Mouse (Mus musculus): ENCODE data around the gene Gm19684. TPM values are rescaled to one million over a fixed set of nuclear protein-coding genes. Genes with fewer than 3 reads are reported as not detected.
"Not testable (repeated sequence)": the region's sequence is repeated elsewhere in the genome, so short reads cannot be mapped to it uniquely, and the experiment has no call there.

Gm19684 gene
- polyA plus RNA-seq, 1 experiment from 2014 or later = not detected

DNA sequence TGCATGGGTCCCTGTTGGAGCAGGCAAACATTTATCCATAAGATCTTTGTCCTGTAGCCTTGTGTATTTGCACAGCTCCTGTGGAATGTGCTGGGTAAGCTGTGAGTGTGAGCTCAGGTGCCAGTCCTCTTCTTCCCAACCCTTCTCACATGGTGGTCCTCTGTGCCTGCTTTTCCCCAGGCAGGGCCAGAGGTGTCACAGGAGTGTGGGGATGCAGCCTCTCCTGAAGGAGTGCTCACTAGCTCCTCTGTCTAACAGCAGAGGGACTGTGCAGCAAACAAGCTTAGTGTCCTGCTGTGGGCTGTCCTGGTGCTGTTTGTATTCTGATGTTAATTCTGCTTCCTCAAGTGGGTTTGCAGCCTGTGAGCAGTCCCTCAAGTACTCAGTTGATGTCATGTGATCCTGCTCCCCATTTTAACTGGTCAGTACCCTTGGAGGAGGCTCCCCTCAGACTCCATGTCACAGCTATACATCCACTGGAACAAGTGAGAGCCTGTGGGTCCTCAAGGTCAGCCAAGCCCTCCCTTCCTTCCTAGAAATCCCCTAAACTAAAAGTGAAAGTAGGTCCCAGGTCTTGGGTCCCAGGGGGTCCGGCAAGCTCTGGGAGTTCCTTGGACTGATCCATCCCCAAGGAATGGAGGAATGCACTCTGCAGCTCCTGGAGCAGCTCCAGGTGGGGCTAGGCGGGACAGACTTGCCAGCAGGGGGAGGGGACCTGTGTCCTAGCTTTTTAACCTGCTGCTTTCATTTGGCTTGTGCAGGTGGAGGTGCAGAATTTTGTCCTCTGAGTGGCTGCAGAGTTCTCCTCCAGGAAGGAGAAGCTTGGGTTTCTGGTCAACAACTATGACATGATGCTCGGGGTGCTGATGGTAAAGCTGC is 33.0 kb downstream of the Gm19684 start:
- peak; percentile 91 for ATAC-seq
- peak; percentile 72 for DNase-seq (ENCODE audit: low spot score)
- TF ChIP-seq CTCF (IDR thresholded peaks at IDR 0.05) (peak; percentile 25; the same call in 1 of the 2 replicates), EP300 (IDR thresholded peaks at IDR 0.05) (no peak)
- H3K4me3 ChIP-seq (ENCODE audit: low read depth, low read length) = no peak overlapping the region
- no peaks in the 10 kb centered on the region for H3K27me3 ChIP-seq (replicated peaks; ENCODE audit: insufficient read depth, low read length)
- no peak overlapping the region for H3K27ac ChIP-seq (ENCODE audit: low read length)
- no peaks in the 10 kb centered on the region for H3K9me3 ChIP-seq (ENCODE audit: low read length)
- H3K4me1 ChIP-seq (ENCODE audit: insufficient read depth, low read depth, low read length) = no peaks in the 10 kb centered on the region
- H3K9ac ChIP-seq (replicated peaks; ENCODE audit: low read depth) = no peak overlapping the region
- 10% methylated on average over 3 of the region's 3 CpGs for WGBS
- H3K4me2 ChIP-seq (replicated peaks; ENCODE audit: low read depth, low read length) = peak overlapping the region; percentile 39
- H3K36me3 ChIP-seq (ENCODE audit: insufficient read depth, low read length) = no peaks in the 10 kb centered on the region

DNA sequence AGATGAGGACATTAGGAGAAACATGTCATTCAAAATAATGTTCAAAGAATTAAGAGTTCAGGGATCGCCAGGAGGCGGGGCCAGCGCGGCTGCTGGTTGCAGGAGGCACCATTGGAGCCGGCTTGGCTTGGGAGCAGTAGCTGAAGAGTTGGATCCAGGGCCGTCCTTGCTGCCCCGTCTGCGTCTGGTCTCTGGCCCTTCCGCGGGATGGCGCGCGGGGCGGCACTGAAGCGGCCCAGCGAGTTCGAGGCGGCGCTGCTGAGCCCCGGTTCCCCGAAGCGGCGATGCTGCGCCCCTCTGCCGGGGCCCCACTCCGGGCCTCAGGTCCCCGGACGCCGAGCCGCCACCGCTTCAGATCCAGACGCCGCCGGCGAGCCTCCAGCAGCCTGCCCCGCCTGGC is 36.3 kb downstream of the Gm19684 start:
- TF ChIP-seq CTCF (IDR thresholded peaks at IDR 0.05) = peak; percentile 18; the same call in 1 of the 2 replicates
- peak; percentile 15 for DNase-seq (ENCODE audit: low spot score)
- peak overlapping the region; percentile 23 for H3K4me3 ChIP-seq (ENCODE audit: low read depth, low read length)
- 1% methylated on average over 30 of the region's 36 CpGs for WGBS
- H3K27me3 ChIP-seq (replicated peaks; ENCODE audit: insufficient read depth, low read length); H3K4me1 ChIP-seq (ENCODE audit: insufficient read depth, low read depth, low read length); H3K36me3 ChIP-seq (ENCODE audit: insufficient read depth, low read length); H3K9me3 ChIP-seq (ENCODE audit: low read length); H3K27ac ChIP-seq (ENCODE audit: low read length): not testable (repeated sequence)
- 0 out of 2 replicates have a peak overlapping the region, but pooled peaks have one; percentile 26 for H3K9ac ChIP-seq (replicated peaks; ENCODE audit: low read depth)
- ATAC-seq = 0 out of 2 replicates have a peak, but pooled peaks have one; percentile 11
- peak overlapping the region; percentile 56 for H3K4me2 ChIP-seq (replicated peaks; ENCODE audit: low read depth, low read length)

DNA sequence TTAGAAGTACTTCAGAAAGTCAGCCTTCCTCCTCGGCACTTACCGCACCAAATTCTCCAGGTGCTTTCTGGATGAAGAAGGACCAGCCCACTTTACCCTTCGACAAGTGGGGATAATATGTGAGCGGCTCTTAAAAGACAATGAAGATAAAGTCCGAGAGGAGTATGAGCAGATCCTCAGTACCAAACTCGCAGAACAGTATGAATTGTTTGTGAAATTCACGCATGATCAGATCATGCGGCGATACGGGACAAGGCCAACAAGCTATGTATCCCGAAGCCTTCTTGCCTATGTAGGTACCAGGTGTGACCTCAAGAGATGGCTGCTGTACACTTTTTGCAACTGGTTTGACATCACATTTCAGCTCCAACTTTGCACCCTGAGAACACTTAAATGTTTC is 36.8 kb downstream of the Gm19684 start:
- ATAC-seq; H3K27me3 ChIP-seq (replicated peaks; ENCODE audit: insufficient read depth, low read length); H3K27ac ChIP-seq (ENCODE audit: low read length); H3K4me1 ChIP-seq (ENCODE audit: insufficient read depth, low read depth, low read length); H3K9ac ChIP-seq (replicated peaks; ENCODE audit: low read depth); DNase-seq (ENCODE audit: low spot score); H3K36me3 ChIP-seq (ENCODE audit: insufficient read depth, low read length); H3K9me3 ChIP-seq (ENCODE audit: low read length): not testable (repeated sequence)
- Histone ChIP-seq H3K4me3 (ENCODE audit: low read depth, low read length) (0 out of 2 replicates have a peak overlapping the region, but pooled peaks have one; percentile 23), H3K4me2 (replicated peaks; ENCODE audit: low read depth, low read length) (peak overlapping the region; percentile 56; the same call in 1 of the 2 replicates)
- WGBS = 6% methylated on average over 11 of the region's 11 CpGs

DNA sequence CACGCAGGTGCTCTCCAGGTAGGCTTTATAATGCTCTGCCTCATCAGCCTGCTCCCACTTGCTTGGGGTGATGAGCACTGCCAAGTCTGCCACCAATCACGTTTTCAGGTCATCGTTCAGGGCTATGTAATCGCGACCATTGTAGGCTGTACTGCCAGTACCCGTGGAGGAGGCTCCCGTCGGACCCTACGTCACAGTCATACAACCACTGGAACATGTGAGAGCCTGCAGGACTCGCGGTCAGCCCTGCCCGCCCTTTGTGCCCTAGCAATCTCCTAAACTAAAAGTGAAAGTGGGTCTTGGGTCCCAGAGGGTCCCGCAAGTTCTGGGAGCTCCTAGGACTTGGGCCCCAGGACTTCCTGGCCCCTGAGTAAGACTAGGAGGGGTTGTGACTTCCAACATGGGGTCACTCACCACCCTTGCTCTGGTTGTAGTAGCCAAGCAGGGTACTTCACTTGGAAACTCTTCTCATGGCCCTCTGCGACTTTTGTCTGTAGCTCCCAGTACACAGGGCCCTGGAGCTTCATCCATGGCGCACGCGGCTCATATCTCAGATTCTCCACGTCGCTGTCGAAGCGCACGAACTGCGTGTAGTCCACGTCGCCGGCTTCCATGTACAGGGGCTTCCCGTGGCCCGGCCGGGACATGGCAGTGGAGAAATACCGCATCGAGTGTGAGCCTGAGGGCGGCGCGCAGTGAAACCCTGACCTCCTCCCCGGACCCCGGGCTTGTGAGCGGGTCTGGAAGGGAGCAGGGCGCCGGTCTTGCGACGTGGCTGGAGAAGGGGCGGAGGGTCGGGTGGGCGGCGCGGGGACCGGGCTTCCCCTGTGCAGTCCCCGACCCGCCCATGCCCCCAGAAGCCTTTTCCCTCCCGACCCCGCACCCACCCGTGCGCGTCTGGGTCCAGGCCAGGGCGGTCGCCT is 39.9 kb downstream of the Gm19684 start:
- WGBS = 3% methylated on average over 54 of the region's 56 CpGs
- ATAC-seq = peak; percentile 85
- TF ChIP-seq EP300 (IDR thresholded peaks at IDR 0.05) (no peak), CTCF (IDR thresholded peaks at IDR 0.05) (no peak)

DNA sequence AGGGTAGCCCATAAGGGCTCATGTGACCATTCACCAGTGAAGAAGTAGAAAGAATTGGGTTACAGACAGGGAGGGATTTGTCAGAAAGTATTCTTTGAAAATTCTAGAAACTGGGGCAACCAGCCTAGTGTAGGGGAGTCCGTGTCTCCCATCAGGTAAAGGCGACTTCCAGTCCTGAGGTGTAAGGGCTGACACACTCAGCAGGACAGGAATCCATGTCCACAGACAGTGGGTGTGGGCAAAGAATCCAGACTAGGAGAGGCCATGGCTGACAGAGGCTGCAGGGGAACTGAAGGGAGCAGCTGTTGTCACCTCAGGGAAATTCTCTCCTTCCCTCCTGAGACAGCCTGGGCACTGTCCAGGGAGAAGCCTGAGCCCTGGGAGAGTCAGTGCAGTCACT is 45.4 kb downstream of the Gm19684 start:
- H3K27me3 ChIP-seq (replicated peaks; ENCODE audit: insufficient read depth, low read length); ATAC-seq; H3K4me3 ChIP-seq (ENCODE audit: low read depth, low read length); H3K27ac ChIP-seq (ENCODE audit: low read length); H3K9me3 ChIP-seq (ENCODE audit: low read length); H3K9ac ChIP-seq (replicated peaks; ENCODE audit: low read depth); H3K4me1 ChIP-seq (ENCODE audit: insufficient read depth, low read depth, low read length); H3K4me2 ChIP-seq (replicated peaks; ENCODE audit: low read depth, low read length); H3K36me3 ChIP-seq (ENCODE audit: insufficient read depth, low read length); DNase-seq (ENCODE audit: low spot score): not testable (repeated sequence)
- 22% methylated on average over 2 of the region's 2 CpGs for WGBS

More for the DNA sequence above, 39.9 kb downstream of the Gm19684 start:
- no peaks in the 10 kb centered on the region for H3K36me3 ChIP-seq (ENCODE audit: insufficient read depth, low read length)
- peak; percentile 57 for DNase-seq (ENCODE audit: low spot score)
- 0 out of 2 replicates have a peak, but pooled peaks cover 7% of the 10 kb centered on the region for H3K27me3 ChIP-seq (replicated peaks; ENCODE audit: insufficient read depth, low read length)
- no peak overlapping the region; the same call in 1 of the 2 replicates for H3K9ac ChIP-seq (replicated peaks; ENCODE audit: low read depth)
- H3K27ac ChIP-seq (ENCODE audit: low read length) = no peak overlapping the region
- H3K4me2 ChIP-seq (replicated peaks; ENCODE audit: low read depth, low read length) = peak overlapping the region; percentile 60
- H3K9me3 ChIP-seq (ENCODE audit: low read length) = no peaks in the 10 kb centered on the region
- H3K4me1 ChIP-seq (ENCODE audit: insufficient read depth, low read depth, low read length) = no peaks in the 10 kb centered on the region
- peak overlapping the region; percentile 34 for H3K4me3 ChIP-seq (ENCODE audit: low read depth, low read length)
